Comparison of ENCODE assay signal across 12 mouse cellular contexts in genomic region chr16:8916091-8916490, GRCm38 (mm10).
A peak's percentile ranks its signal among the peaks of the same experiment; 100 is the strongest.
DNase-seq lines count a peak whose midpoint lies in the region; ATAC-seq and TF ChIP-seq lines count a peak whose summit lies in the region.
"Had no signal": no experiment of that assay in that cellular context is flagged by ENCODE, and none has a peak within 500 bp of the region (broad histone marks: within the 10 kb centered on the region; RNA-seq: fewer than 3 reads in every experiment).

No protein-coding gene starts in this region.

- H3K27ac ChIP-seq in hindbrain, embryonic 13.5 days: peak overlapping the region; percentile 58
- H3K27ac ChIP-seq in hindbrain, embryonic 10.5 days: no peak overlapping the region
- no peak overlapping the region; the same call in 1 of the 2 replicates for H3K27ac ChIP-seq in hindbrain, postnatal 0 days
- H3K27ac ChIP-seq in midbrain, embryonic 15.5 days: peak overlapping the region; percentile 39; the same call in 1 of the 2 replicates
- no peak overlapping the region for H3K27ac ChIP-seq in kidney, embryonic 15.5 days

- 31% methylated on average over 7 of the region's 7 CpGs for WGBS in hindbrain, embryonic 13.5 days
- WGBS in hindbrain, embryonic 10.5 days: 55% methylated on average over 7 of the region's 7 CpGs
- 30% methylated on average over 7 of the region's 7 CpGs for whole genome bisulfite sequencing in hindbrain, postnatal 0 days
- WGBS in midbrain, embryonic 15.5 days: 32% methylated on average over 7 of the region's 7 CpGs
- WGBS in kidney, embryonic 15.5 days: 18% methylated on average over 7 of the region's 7 CpGs

- H3K4me2 ChIP-seq in hindbrain, embryonic 13.5 days: no peak overlapping the region
- no peak overlapping the region for H3K4me2 ChIP-seq in hindbrain, postnatal 0 days (ENCODE audit: low read depth, low read length)
- no peak overlapping the region for H3K4me2 ChIP-seq in midbrain, embryonic 15.5 days
- H3K4me2 ChIP-seq in kidney, embryonic 15.5 days: no peak overlapping the region
- H3K4me2 ChIP-seq: liver, embryonic 11.5 days had no signal

- intact Hi-C loops in gastrocnemius, postnatal 36 days (cut with DNase I): no loop called here

- peaks cover 11% of the 10 kb centered on the region for H3K4me1 ChIP-seq in hindbrain, embryonic 13.5 days (replicated peaks)
- peaks cover 8% of the 10 kb centered on the region; the same call in 1 of the 2 replicates for H3K4me1 ChIP-seq in hindbrain, embryonic 10.5 days (replicated peaks)
- H3K4me1 ChIP-seq in hindbrain, postnatal 0 days (ENCODE audit: insufficient read depth, low read length): no peaks in the 10 kb centered on the region
- 0 out of 2 replicates have a peak, but pooled peaks cover 3% of the 10 kb centered on the region for H3K4me1 ChIP-seq in midbrain, embryonic 15.5 days
- no peaks in the 10 kb centered on the region for H3K4me1 ChIP-seq in kidney, embryonic 15.5 days

- no peak overlapping the region for H3K9ac ChIP-seq in hindbrain, embryonic 13.5 days
- H3K9ac ChIP-seq in hindbrain, postnatal 0 days (replicated peaks; ENCODE audit: low read length): no peak overlapping the region
- no peak overlapping the region for H3K9ac ChIP-seq in midbrain, embryonic 15.5 days
- H3K9ac ChIP-seq in kidney, embryonic 15.5 days: no peak overlapping the region

- DNase-seq in hindbrain, embryonic 10.5 days (ENCODE audit: low spot score): no peak
- DNase-seq in brain, embryonic 14.5 days (ENCODE audit: low read depth): peak; percentile 43
- DNase-seq in hindbrain, postnatal 0 days (ENCODE audit: low spot score): peak; percentile 52
- no peak for DNase-seq in gastrocnemius, postnatal 36 days
- no peak for DNase-seq in lung, postnatal 25 days (ENCODE audit: low spot score)
- DNase-seq: adrenal gland, adult 2 months; cerebellum, postnatal 36 days; kidney, adult 8-10 months had no signal

- no peaks in the 10 kb centered on the region for H3K36me3 ChIP-seq in hindbrain, embryonic 13.5 days
- H3K36me3 ChIP-seq in hindbrain, embryonic 10.5 days: no peaks in the 10 kb centered on the region
- H3K36me3 ChIP-seq in hindbrain, postnatal 0 days (ENCODE audit: insufficient read depth, low read length): no peaks in the 10 kb centered on the region
- no peaks in the 10 kb centered on the region for H3K36me3 ChIP-seq in midbrain, embryonic 15.5 days (replicated peaks)
- H3K36me3 ChIP-seq in kidney, embryonic 15.5 days: no peaks in the 10 kb centered on the region

- ATAC-seq in hindbrain, embryonic 13.5 days (ENCODE audit: low FRiP score): peak; percentile 46; the same call in 1 of the 2 replicates
- peak; percentile 61 for ATAC-seq in hindbrain, postnatal 0 days
- peak; percentile 17; the same call in 1 of the 2 replicates for ATAC-seq in midbrain, embryonic 15.5 days (replicated peaks)
- no peak for ATAC-seq in kidney, embryonic 15.5 days (replicated peaks; ENCODE audit: low FRiP score)

- no peaks in the 10 kb centered on the region for H3K9me3 ChIP-seq in hindbrain, embryonic 13.5 days
- no peaks in the 10 kb centered on the region for H3K9me3 ChIP-seq in hindbrain, embryonic 10.5 days
- no peaks in the 10 kb centered on the region for H3K9me3 ChIP-seq in hindbrain, postnatal 0 days (ENCODE audit: low read length)
- no peaks in the 10 kb centered on the region for H3K9me3 ChIP-seq in midbrain, embryonic 15.5 days
- no peaks in the 10 kb centered on the region for H3K9me3 ChIP-seq in kidney, embryonic 15.5 days (replicated peaks)

- no peak for TF ChIP-seq POLR2A in brain, embryonic 14.5 days (IDR thresholded peaks at IDR 0.05; ENCODE audit: borderline replicate concordance, extremely low read depth, insufficient read depth, insufficient read length, poor library complexity, severe bottlenecking)

- H3K4me3 ChIP-seq in hindbrain, embryonic 13.5 days: no peak overlapping the region
- no peak overlapping the region for H3K4me3 ChIP-seq in hindbrain, embryonic 10.5 days
- no peak overlapping the region for H3K4me3 ChIP-seq in hindbrain, postnatal 0 days (ENCODE audit: low read length)
- H3K4me3 ChIP-seq in midbrain, embryonic 15.5 days: no peak overlapping the region
- H3K4me3 ChIP-seq in kidney, embryonic 15.5 days (replicated peaks): no peak overlapping the region

- no peak for TF ChIP-seq CTCF in brain, embryonic 14.5 days (IDR thresholded peaks at IDR 0.05; ENCODE audit: borderline replicate concordance, extremely low read depth, insufficient read depth, insufficient read length)
- TF ChIP-seq CTCF in hindbrain, postnatal 0 days (IDR thresholded peaks at IDR 0.05; ENCODE audit: low read depth): no peak

- no peaks in the 10 kb centered on the region for H3K27me3 ChIP-seq in hindbrain, embryonic 13.5 days
- H3K27me3 ChIP-seq in hindbrain, embryonic 10.5 days (ENCODE audit: insufficient read depth, poor library complexity, severe bottlenecking): no peaks in the 10 kb centered on the region
- H3K27me3 ChIP-seq in hindbrain, postnatal 0 days (ENCODE audit: insufficient read depth, low read length): no peaks in the 10 kb centered on the region
- H3K27me3 ChIP-seq in midbrain, embryonic 15.5 days (replicated peaks): no peaks in the 10 kb centered on the region
- no peaks in the 10 kb centered on the region for H3K27me3 ChIP-seq in kidney, embryonic 15.5 days

Comparison
In these comparisons a context has a peak if more than half of its experiments do, and no peak if none do; other contexts are left out.
1. H3K27ac ChIP-seq: peak in hindbrain, embryonic 13.5 days (single experiment) and midbrain, embryonic 15.5 days (single experiment); none in hindbrain, embryonic 10.5 days (single experiment), hindbrain, postnatal 0 days (single experiment) and kidney, embryonic 15.5 days (single experiment).
2. DNase-seq: peak in brain, embryonic 14.5 days (single experiment) and hindbrain, postnatal 0 days (single experiment); none in hindbrain, embryonic 10.5 days (single experiment), gastrocnemius, postnatal 36 days (0 of 2) and lung, postnatal 25 days (single experiment).